Mouse (Mus musculus): ENCODE results near the gene Klc3. TPM values are rescaled to one million over a fixed set of nuclear protein-coding genes. Genes with fewer than 3 reads are reported as not detected.

Gene Klc3
- polyA plus RNA-seq, 1 experiment from 2014 or later: 10.7 TPM

GRCm38 (mm10) chr7:19378049-19378448 is 25.9 kb downstream of the Klc3 start:
- H3K9me3 ChIP-seq: no peaks in the 10 kb centered on the region
- no peak overlapping the region for H3K4me3 ChIP-seq
- WGBS: 80% methylated on average over 8 of the region's 8 CpGs
- peaks cover 6% of the 10 kb centered on the region for H3K4me1 ChIP-seq
- H3K9ac ChIP-seq: no peak overlapping the region
- no peaks in the 10 kb centered on the region for H3K27me3 ChIP-seq
- no peak overlapping the region for H3K27ac ChIP-seq
- H3K36me3 ChIP-seq: no peaks in the 10 kb centered on the region
- no peak for ATAC-seq (ENCODE audit: insufficient number of reproducible peaks, insufficient read depth, low FRiP score, low TSS enrichment)
- no peak overlapping the region for H3K4me2 ChIP-seq (replicated peaks)

- Histone ChIP-seq H3K4me3 (no peak overlapping the region), H3K9ac (no peak overlapping the region), H3K27me3 (no peaks in the 10 kb centered on the region), H3K4me2 (replicated peaks) (no peak overlapping the region), H3K27ac (no peak overlapping the region), H3K4me1 (no peaks in the 10 kb centered on the region), H3K36me3 (no peaks in the 10 kb centered on the region), H3K9me3 (no peaks in the 10 kb centered on the region)
- ATAC-seq (ENCODE audit: insufficient number of reproducible peaks, insufficient read depth, low FRiP score, low TSS enrichment): no peak
- WGBS: 86% methylated on average over 4 of the region's 4 CpGs
These were observed 27.9 kb downstream of the Klc3 start for GRCm38 (mm10) chr7:19376019-19376418.

- 0 out of 2 replicates have a peak overlapping the region, but pooled peaks have one; percentile 16 for H3K9ac ChIP-seq
- WGBS: 74% methylated on average over 18 of the region's 18 CpGs
- H3K4me3 ChIP-seq: no peak overlapping the region
- no peaks in the 10 kb centered on the region; the same call in 1 of the 2 replicates for H3K27me3 ChIP-seq
- no peak overlapping the region for H3K27ac ChIP-seq
- no peaks in the 10 kb centered on the region for H3K4me1 ChIP-seq
- no peaks in the 10 kb centered on the region for H3K9me3 ChIP-seq
- ATAC-seq (ENCODE audit: insufficient number of reproducible peaks, insufficient read depth, low FRiP score, low TSS enrichment): no peak
- no peak overlapping the region for H3K4me2 ChIP-seq (replicated peaks)
- no peaks in the 10 kb centered on the region for H3K36me3 ChIP-seq
These were observed 28.5 kb downstream of the Klc3 start for GRCm38 (mm10) chr7:19375368-19375767.

- no peaks in the 10 kb centered on the region for H3K9me3 ChIP-seq
- no peak overlapping the region for H3K9ac ChIP-seq
- H3K4me3 ChIP-seq: no peak overlapping the region
- WGBS: 86% methylated on average over 2 of the region's 2 CpGs
- ATAC-seq (ENCODE audit: insufficient number of reproducible peaks, insufficient read depth, low FRiP score, low TSS enrichment): no peak
- peaks cover 17% of the 10 kb centered on the region for H3K27me3 ChIP-seq
- no peak overlapping the region for H3K27ac ChIP-seq
- 0 out of 2 replicates have a peak, but pooled peaks cover 5% of the 10 kb centered on the region for H3K4me1 ChIP-seq
- H3K36me3 ChIP-seq: no peaks in the 10 kb centered on the region
- H3K4me2 ChIP-seq (replicated peaks): no peak overlapping the region
These were observed 30.5 kb downstream of the Klc3 start for GRCm38 (mm10) chr7:19373367-19373766.

GRCm38 (mm10) chr7:19369823-19370425 is 34.0 kb downstream of the Klc3 start:
- 10% methylated on average over 46 of the region's 46 CpGs for WGBS
- peak overlapping the region; percentile 34; the same call in 1 of the 2 replicates for H3K9ac ChIP-seq
- no peak overlapping the region for H3K27ac ChIP-seq
- peaks cover 18% of the 10 kb centered on the region for H3K27me3 ChIP-seq
- ATAC-seq (ENCODE audit: insufficient number of reproducible peaks, insufficient read depth, low FRiP score, low TSS enrichment): peak; percentile 7; the same call in 1 of the 2 replicates
- peak overlapping the region; percentile 71 for H3K4me2 ChIP-seq (replicated peaks)
- peak overlapping the region; percentile 39 for H3K4me3 ChIP-seq
- no peaks in the 10 kb centered on the region for H3K9me3 ChIP-seq
- no peaks in the 10 kb centered on the region for H3K36me3 ChIP-seq
- H3K4me1 ChIP-seq: 0 out of 2 replicates have a peak, but pooled peaks cover 5% of the 10 kb centered on the region

GRCm38 (mm10) chr7:19368380-19368779 is 35.5 kb downstream of the Klc3 start:
- Histone ChIP-seq H3K27ac (no peak overlapping the region), H3K27me3 (peaks cover 20% of the 10 kb centered on the region), H3K9me3 (no peaks in the 10 kb centered on the region), H3K36me3 (no peaks in the 10 kb centered on the region), H3K4me3 (no peak overlapping the region), H3K4me2 (replicated peaks) (no peak overlapping the region), H3K9ac (no peak overlapping the region), H3K4me1 (0 out of 2 replicates have a peak, but pooled peaks cover 5% of the 10 kb centered on the region)
- 19% methylated on average over 16 of the region's 16 CpGs for WGBS
- ATAC-seq (ENCODE audit: insufficient number of reproducible peaks, insufficient read depth, low FRiP score, low TSS enrichment): no peak

GRCm38 (mm10) chr7:19365376-19365775 is 38.5 kb downstream of the Klc3 start:
- WGBS: 72% methylated on average over 4 of the region's 4 CpGs
- no peak for ATAC-seq (ENCODE audit: insufficient number of reproducible peaks, insufficient read depth, low FRiP score, low TSS enrichment)
- no peak overlapping the region for H3K4me2 ChIP-seq (replicated peaks)
- H3K9me3 ChIP-seq: no peaks in the 10 kb centered on the region
- H3K4me3 ChIP-seq: no peak overlapping the region
- H3K27me3 ChIP-seq: peaks cover 32% of the 10 kb centered on the region
- no peak overlapping the region for H3K27ac ChIP-seq
- H3K9ac ChIP-seq: no peak overlapping the region
- no peaks in the 10 kb centered on the region for H3K36me3 ChIP-seq
- peaks cover 16% of the 10 kb centered on the region for H3K4me1 ChIP-seq

GRCm38 (mm10) chr7:19363881-19364280 is 40.0 kb downstream of the Klc3 start:
- Histone ChIP-seq H3K36me3 (no peaks in the 10 kb centered on the region), H3K4me2 (replicated peaks) (no peak overlapping the region), H3K9ac (no peak overlapping the region), H3K27ac (no peak overlapping the region), H3K9me3 (no peaks in the 10 kb centered on the region), H3K27me3 (peaks cover 21% of the 10 kb centered on the region), H3K4me1 (peaks cover 12% of the 10 kb centered on the region), H3K4me3 (no peak overlapping the region)
- WGBS: 1% methylated on average over 18 of the region's 18 CpGs
- ATAC-seq (ENCODE audit: insufficient number of reproducible peaks, insufficient read depth, low FRiP score, low TSS enrichment): peak; percentile 11; the same call in 1 of the 2 replicates

GRCm38 (mm10) chr7:19362276-19362675 is 41.6 kb downstream of the Klc3 start:
- no peak overlapping the region for H3K9ac ChIP-seq
- H3K4me2 ChIP-seq (replicated peaks): peak overlapping the region; percentile 89
- 37% methylated on average over 4 of the region's 4 CpGs for WGBS
- peaks cover 8% of the 10 kb centered on the region for H3K36me3 ChIP-seq
- H3K27ac ChIP-seq: no peak overlapping the region
- H3K27me3 ChIP-seq: peaks cover 15% of the 10 kb centered on the region
- ATAC-seq (ENCODE audit: insufficient number of reproducible peaks, insufficient read depth, low FRiP score, low TSS enrichment): no peak
- no peak overlapping the region for H3K4me3 ChIP-seq
- H3K9me3 ChIP-seq: no peaks in the 10 kb centered on the region
- H3K4me1 ChIP-seq: peaks cover 28% of the 10 kb centered on the region

GRCm38 (mm10) chr7:19361720-19362119 is 42.2 kb downstream of the Klc3 start:
- Histone ChIP-seq H3K4me1 (peaks cover 28% of the 10 kb centered on the region), H3K36me3 (peaks cover 13% of the 10 kb centered on the region), H3K9ac (peak overlapping the region; percentile 54), H3K9me3 (no peaks in the 10 kb centered on the region), H3K4me2 (replicated peaks) (peak overlapping the region; percentile 89), H3K27ac (no peak overlapping the region), H3K27me3 (peaks cover 15% of the 10 kb centered on the region), H3K4me3 (peak overlapping the region; percentile 68)
- ATAC-seq (ENCODE audit: insufficient number of reproducible peaks, insufficient read depth, low FRiP score, low TSS enrichment): no peak
- WGBS: 13% methylated on average over 16 of the region's 16 CpGs

GRCm38 (mm10) chr7:19360944-19361343 is 43.0 kb downstream of the Klc3 start:
- Histone ChIP-seq H3K4me3 (peak overlapping the region; percentile 68), H3K4me1 (peaks cover 28% of the 10 kb centered on the region), H3K9ac (peak overlapping the region; percentile 54), H3K9me3 (no peaks in the 10 kb centered on the region), H3K27ac (no peak overlapping the region), H3K36me3 (peaks cover 19% of the 10 kb centered on the region), H3K27me3 (peaks cover 15% of the 10 kb centered on the region), H3K4me2 (replicated peaks) (peak overlapping the region; percentile 89)
- peak; percentile 58 for ATAC-seq (ENCODE audit: insufficient number of reproducible peaks, insufficient read depth, low FRiP score, low TSS enrichment)
- WGBS: under 1% methylated on average over 27 of the region's 27 CpGs

- Histone ChIP-seq H3K4me1 (peaks cover 28% of the 10 kb centered on the region), H3K4me2 (replicated peaks) (peak overlapping the region; percentile 89), H3K9ac (peak overlapping the region; percentile 51), H3K36me3 (peaks cover 24% of the 10 kb centered on the region), H3K4me3 (peak overlapping the region; percentile 68), H3K27me3 (peaks cover 15% of the 10 kb centered on the region), H3K9me3 (no peaks in the 10 kb centered on the region), H3K27ac (no peak overlapping the region)
- 0 out of 2 replicates have a peak, but pooled peaks have one; percentile 22 for ATAC-seq (ENCODE audit: insufficient number of reproducible peaks, insufficient read depth, low FRiP score, low TSS enrichment)
- whole genome bisulfite sequencing: under 1% methylated on average over 45 of the region's 45 CpGs
These were observed 43.8 kb downstream of the Klc3 start for GRCm38 (mm10) chr7:19359892-19360641.
